Mouse (Mus musculus) MEL (cell line): ENCODE results near the gene Sbds. TPM values are rescaled to one million over a fixed set of nuclear protein-coding genes. Genes with fewer than 3 reads are reported as not detected.

Source experiments
- DNase-seq: peaks from one replicate; pipeline ENCODE4 v3.0.0; 2011; ENCODE audit warnings: low read depth, low spot score
- H3K27ac ChIP-seq: 2 replicates; pipeline ENCODE4 v1.5.1; 2012; ENCODE audit warnings: low read depth, mild to moderate bottlenecking, control low read depth, low read length, moderate library complexity; ENCODE audit not compliant: control insufficient read depth
- H3K27me3 ChIP-seq, 2 experiments: fragments of 150-350 bp in 1 of 2; sonication (generic) in 1 of 2; 2 replicates each; pipeline ENCODE4 v1.6.1; 2012; ENCODE audit warnings: low read length in 2 of 2, mild to moderate bottlenecking in 2 of 2, improper control_type of control experiment in 1 of 2, moderate library complexity in 1 of 2; ENCODE audit not compliant: insufficient read depth in 2 of 2, control insufficient read depth in 1 of 2
- H3K36me3 ChIP-seq, 2 experiments: 2 replicates each; pipeline ENCODE4 v1.6.1; 2012 to 2014; ENCODE audit warnings: low read length in 2 of 2, improper control_type of control experiment in 1 of 2, inconsistent platforms in 1 of 2, mild to moderate bottlenecking in 1 of 2; ENCODE audit not compliant: insufficient read depth in 2 of 2, control insufficient read depth in 1 of 2
- H3K4me1 ChIP-seq, 2 experiments: fragments of 150-350 bp in 1 of 2; sonication (generic) in 1 of 2; 2 replicates each; pipeline ENCODE4 v1.6.1; 2012; ENCODE audit warnings: low read length in 2 of 2, improper control_type of control experiment in 1 of 2, mild to moderate bottlenecking in 1 of 2; ENCODE audit not compliant: insufficient read depth in 2 of 2, control insufficient read depth in 1 of 2
- H3K4me3 ChIP-seq, 2 experiments: fragments of 150-350 bp in 1 of 2; sonication (generic) in 1 of 2; 2 replicates each; pipeline ENCODE4 v1.5.1; 2012; ENCODE audit warnings: low read depth in 2 of 2, low read length in 2 of 2, mild to moderate bottlenecking in 2 of 2, moderate library complexity in 2 of 2, control low read depth in 1 of 2, improper control_type of control experiment in 1 of 2; ENCODE audit not compliant: control insufficient read depth in 1 of 2, insufficient read depth in 1 of 2
- H3K79me2 ChIP-seq: 2 replicates; pipeline ENCODE4 v1.6.1; 2012; ENCODE audit warnings: mild to moderate bottlenecking, low read length, moderate library complexity; ENCODE audit not compliant: control insufficient read depth, poor library complexity, insufficient read depth
- H3K9ac ChIP-seq: 2 replicates; pipeline ENCODE4 v1.6.1; 2012; ENCODE audit warnings: low read depth, mild to moderate bottlenecking, control low read depth, low read length, moderate library complexity; ENCODE audit not compliant: control insufficient read depth, poor library complexity, severe bottlenecking
- H3K9me3 ChIP-seq: fragments of 150-350 bp; sonication (generic); replicated peaks from 2 replicates; pipeline ENCODE4 v1.6.1; 2012; ENCODE audit warnings: mild to moderate bottlenecking, low read length, improper control_type of control experiment, moderate library complexity; ENCODE audit not compliant: insufficient read depth
- BHLHE40 ChIP-seq: IDR thresholded peaks from 2 replicates; pipeline ENCODE4 v1.6.1; 2012; ENCODE audit warnings: low read depth, mild to moderate bottlenecking, inconsistent platforms, low read length, improper control_type of control experiment, borderline replicate concordance
- CTCF ChIP-seq, 3 experiments: IDR thresholded peaks in 2 of 3; conservative IDR thresholded peaks in 1 of 3; 2 replicates each; pipeline ENCODE4 v1.5.1; 2011 to 2012; ENCODE audit warnings: low read length in 3 of 3, low read depth in 2 of 3, mild to moderate bottlenecking in 2 of 3, improper control_type of control experiment in 1 of 3, inconsistent platforms in 1 of 3, mixed read lengths in 1 of 3, moderate library complexity in 1 of 3; ENCODE audit not compliant: control insufficient read depth in 1 of 3, insufficient read depth in 1 of 3, poor library complexity in 1 of 3, severe bottlenecking in 1 of 3
- E2F4 ChIP-seq: IDR thresholded peaks from 2 replicates; pipeline ENCODE4 v1.6.1; 2011; ENCODE audit warnings: low read depth, low read length, improper control_type of control experiment, borderline replicate concordance
- ELF1 ChIP-seq: IDR thresholded peaks from 2 replicates; pipeline ENCODE4 v1.6.1; 2014; ENCODE audit warnings: low read depth, mild to moderate bottlenecking, inconsistent platforms, low read length, improper control_type of control experiment, moderate library complexity
- GATA1 ChIP-seq: IDR thresholded peaks from 2 replicates; pipeline ENCODE4 v1.6.1; 2011; ENCODE audit warnings: low read depth, low read length, improper control_type of control experiment
- MAX ChIP-seq: IDR thresholded peaks from 2 replicates; pipeline ENCODE4 v1.6.1; 2011; ENCODE audit warnings: low read length, improper control_type of control experiment
- MAZ ChIP-seq: IDR thresholded peaks from 2 replicates; pipeline ENCODE4 v1.6.1; 2012; ENCODE audit warnings: low read depth, mild to moderate bottlenecking, inconsistent platforms, low read length, improper control_type of control experiment
- MEF2A ChIP-seq: IDR thresholded peaks from 2 replicates; pipeline ENCODE4 v1.6.1; 2014; ENCODE audit warnings: low read depth, mild to moderate bottlenecking, inconsistent platforms, low read length, improper control_type of control experiment; ENCODE audit not compliant: poor library complexity, insufficient replicate concordance, severe bottlenecking; ENCODE audit errors: extremely low read depth
- MXI1 ChIP-seq: IDR thresholded peaks from 2 replicates; pipeline ENCODE4 v1.6.1; 2011; ENCODE audit warnings: mild to moderate bottlenecking, low read depth, low read length, improper control_type of control experiment
- MYC ChIP-seq: IDR thresholded peaks from 2 replicates; pipeline ENCODE4 v1.6.1; 2011; ENCODE audit warnings: low read depth, mild to moderate bottlenecking, low read length, improper control_type of control experiment, moderate library complexity
- POLR2AphosphoS5 ChIP-seq: IDR thresholded peaks from 2 replicates; pipeline ENCODE4 v1.6.1; 2012; ENCODE audit warnings: low read depth, borderline replicate concordance, mild to moderate bottlenecking, inconsistent platforms, low read length, moderate library complexity, mixed read lengths
- RAD21 ChIP-seq: IDR thresholded peaks from 2 replicates; pipeline ENCODE4 v1.6.1; 2011; ENCODE audit warnings: mild to moderate bottlenecking, low read depth, low read length, improper control_type of control experiment
- SIN3A ChIP-seq: IDR thresholded peaks from 2 replicates; pipeline ENCODE4 v1.6.1; 2012; ENCODE audit warnings: low read length, improper control_type of control experiment, inconsistent platforms
- SMC3 ChIP-seq: IDR thresholded peaks from 2 replicates; pipeline ENCODE4 v1.6.1; 2011; ENCODE audit warnings: low read depth, low read length, improper control_type of control experiment
- TBP ChIP-seq: IDR thresholded peaks from 2 replicates; pipeline ENCODE4 v1.8.0; 2011; ENCODE audit warnings: low read depth, low read length, improper control_type of control experiment
- UBTF ChIP-seq: IDR thresholded peaks from 2 replicates; pipeline ENCODE4 v1.6.1; 2012; ENCODE audit warnings: low read depth, mild to moderate bottlenecking, inconsistent platforms, low read length, improper control_type of control experiment, moderate library complexity, borderline replicate concordance; ENCODE audit not compliant: insufficient read depth
- USF1 ChIP-seq: IDR thresholded peaks from 2 replicates; pipeline ENCODE4 v1.6.1; 2014; ENCODE audit warnings: low read depth, mild to moderate bottlenecking, inconsistent platforms, low read length, improper control_type of control experiment, moderate library complexity
- USF2 ChIP-seq, 2 experiments: IDR thresholded peaks; 2 replicates each; pipeline ENCODE4 v1.6.1; 2011 to 2012; ENCODE audit warnings: improper control_type of control experiment in 2 of 2, low read length in 2 of 2, borderline replicate concordance in 1 of 2, inconsistent platforms in 1 of 2, low read depth in 1 of 2, mild to moderate bottlenecking in 1 of 2; ENCODE audit not compliant: insufficient read depth in 1 of 2
- ZC3H11A ChIP-seq: IDR thresholded peaks from 2 replicates; pipeline ENCODE4 v1.6.1; 2012; ENCODE audit warnings: low read depth, mild to moderate bottlenecking, inconsistent platforms, low read length, improper control_type of control experiment
- ZNF384 ChIP-seq: IDR thresholded peaks from 2 replicates; pipeline ENCODE4 v1.6.1; 2012; ENCODE audit warnings: low read depth, mild to moderate bottlenecking, inconsistent platforms, low read length, improper control_type of control experiment
- polyA plus RNA-seq, 2 experiments: library from polyadenylated mRNA; stranded (reverse) in 1 of 2; unstranded in 1 of 2; fragments of >175 nt in 1 of 2; fragments of >200 nt in 1 of 2; gene quantifications; 2 replicates each; pipeline versions ENCODE4 v1.2.1 to v1.2.4; 2012; ENCODE audit warnings: low replicate concordance in 2 of 2, low read depth in 1 of 2; ENCODE audit not compliant: insufficient read length in 2 of 2, insufficient read depth in 1 of 2, missing spikeins in 1 of 2
- total RNA-seq: library from RNA; depleted of rRNA; stranded (reverse); fragments of 300-350 nt; gene quantifications from 2 replicates; pipeline ENCODE4 v1.2.3, GENCODE M21; 2012

The Sbds gene
- total and polyA plus RNA-seq, 3 experiments, result 74.7 to 88.1 TPM; not detected in 1

- no peak for TF ChIP-seq BHLHE40
- peak; percentile 62; the same call in 1 of the 2 replicates for TF ChIP-seq USF1
- TF ChIP-seq MAZ, result no peak
- TF ChIP-seq ZNF384, result no peak
- TF ChIP-seq RAD21, result no peak
- TF ChIP-seq SIN3A, result peak; percentile 91
- no peak for TF ChIP-seq SMC3
- TF ChIP-seq E2F4, result no peak
- peak; percentile 97 for TF ChIP-seq MYC
- no peak for TF ChIP-seq POLR2AphosphoS5
- TF ChIP-seq ELF1, result peak; percentile 61; the same call in 1 of the 2 replicates
- TF ChIP-seq MEF2A, result no peak
- no peak for TF ChIP-seq USF2 (IDR thresholded peaks at IDR 0.05; ENCODE audit: borderline replicate concordance in 1 of 2, insufficient read depth in 1 of 2, low read depth in 1 of 2, low read length in 2 of 2)
- TF ChIP-seq MAX, result peak; percentile 91
- no peak for TF ChIP-seq UBTF
- TF ChIP-seq GATA1, result peak; percentile 55; the same call in 1 of the 2 replicates
- TF ChIP-seq MXI1, result peak; percentile 95
- TF ChIP-seq TBP, result peak; percentile 76
Observed at GRCm38 (mm10) chr5:130278011-130278472, 22.7 kb upstream of the Sbds start (continued).

- H3K4me3 ChIP-seq, result no peak overlapping the region
- H3K27me3 ChIP-seq, result no peaks in the 10 kb centered on the region
- DNase-seq, result peak; percentile 75
- peaks cover 9 to 13% of the 10 kb centered on the region in 2 experiments for H3K4me1 ChIP-seq
- H3K9me3 ChIP-seq, result no peaks in the 10 kb centered on the region
- TF ChIP-seq ELF1 (0 out of 2 replicates have a peak, but pooled peaks have one; percentile 40), USF1 (no peak), UBTF (no peak), RAD21 (peak; percentile 75), ZC3H11A (peak; percentile 56), SMC3 (peak; percentile 65), CTCF (IDR thresholded peaks at IDR 0.05 in 2 of 3, conservative IDR thresholded peaks at IDR 0.05 in 1 of 3; ENCODE audit: control insufficient read depth in 1 of 3, insufficient read depth in 1 of 3, low read depth in 2 of 3, low read length in 3 of 3, poor library complexity in 1 of 3, severe bottlenecking in 1 of 3) (peak; percentile 20 to 82 (median 79); a peak in 5 of 6 replicates)
- H3K27ac ChIP-seq, result no peak overlapping the region
- no peaks in the 10 kb centered on the region for H3K79me2 ChIP-seq
- peaks cover 4 to 18% of the 10 kb centered on the region in 2 experiments for H3K36me3 ChIP-seq
- no peak overlapping the region for H3K9ac ChIP-seq
Observed at GRCm38 (mm10) chr5:130275509-130275908, 20.2 kb upstream of the Sbds start.
